Mouse (Mus musculus) c-Kit-positive CD71-positive TER-119-negative erythroid progenitor cells, embryonic 14.5 days (primary cell): ENCODE measurements around the gene Nynrin.

Source experiments
- DNase-seq: peaks from one replicate; pipeline ENCODE4 v3.0.0-alpha.2; 2013; ENCODE audit warnings: low read depth

Gene Nynrin

DNA sequence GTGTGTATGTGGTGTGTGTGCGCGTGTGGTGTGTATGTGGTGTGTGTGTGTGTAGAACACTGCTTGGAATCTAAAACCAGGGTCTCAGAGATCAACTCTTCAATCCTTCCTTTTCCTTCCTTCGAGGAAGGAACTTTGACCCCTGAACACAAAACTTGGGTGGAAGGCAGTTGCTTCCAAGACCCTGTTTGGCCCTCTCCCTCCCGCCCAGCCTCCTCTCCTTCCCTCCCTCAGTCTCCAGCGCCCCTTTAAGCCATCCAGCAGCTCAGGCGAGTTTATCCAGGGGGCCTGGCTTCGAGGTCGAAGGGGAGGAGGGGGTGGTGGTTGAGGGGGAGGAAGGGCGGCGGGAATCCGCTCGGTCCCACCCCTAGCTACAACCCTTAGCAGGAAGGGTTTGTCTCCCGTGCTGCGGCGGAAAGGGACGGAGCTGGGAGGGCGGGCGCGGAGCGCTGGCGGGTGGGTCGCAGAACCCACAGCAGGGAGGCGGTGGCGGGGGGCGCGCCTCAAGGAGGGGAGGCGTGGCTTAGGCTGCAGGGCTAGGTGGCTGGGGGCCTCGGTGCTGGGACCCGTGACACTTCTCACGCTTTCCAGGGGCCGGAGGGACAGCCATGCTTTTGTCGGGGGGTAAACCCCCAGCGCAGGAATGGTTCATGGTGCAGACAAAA, at the start of gene Nynrin:
TSS of gene Nynrin (plus strand) at position 390 of the 665 bp plus-strand sequence.
- DNase-seq = no peak

DNA sequence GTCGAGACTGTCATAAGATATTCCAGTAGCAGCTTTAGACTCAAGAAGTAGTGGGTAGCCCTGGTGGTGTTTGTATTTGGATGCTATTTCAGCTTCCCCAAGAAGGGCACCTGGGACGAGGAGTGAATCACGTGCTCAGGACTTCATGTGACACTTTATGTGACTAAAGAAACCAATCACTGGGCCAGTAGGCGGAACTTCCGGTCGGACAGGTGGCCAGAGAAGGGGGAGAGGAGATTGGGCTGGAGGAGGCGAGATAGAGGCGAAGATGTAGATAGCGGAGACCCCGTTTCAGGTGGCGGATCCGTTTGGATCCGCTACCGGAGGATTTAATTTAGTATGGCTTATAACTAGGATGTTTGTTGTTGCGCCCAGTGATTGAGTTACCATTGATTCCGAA, 38.9 kb upstream of the Nynrin start:
- DNase-seq = peak; percentile 55

- no peak for DNase-seq
Observed at GRCm38 (mm10) chr14:55815310-55815751, 38.5 kb upstream of the Nynrin start.

- no peak for DNase-seq
Observed at GRCm38 (mm10) chr14:55819845-55820405, 33.9 kb upstream of the Nynrin start.

- DNase-seq = no peak
Observed at GRCm38 (mm10) chr14:55820576-55820975, 33.2 kb upstream of the Nynrin start.

GRCm38 (mm10) chr14:55822435-55822990, 31.3 kb upstream of the Nynrin start:
- DNase-seq = peak; percentile 72

GRCm38 (mm10) chr14:55822991-55823762, 30.6 kb upstream of the Nynrin start, which contains the start of gene Nfatc4:
Nfatc4 (plus strand) TSS chr14:55823144.
- no peak for DNase-seq

GRCm38 (mm10) chr14:55824001-55824480, 29.8 kb upstream of the Nynrin start:
- DNase-seq = no peak

- DNase-seq = no peak
Observed at GRCm38 (mm10) chr14:55824481-55825215, 29.2 kb upstream of the Nynrin start.

DNA sequence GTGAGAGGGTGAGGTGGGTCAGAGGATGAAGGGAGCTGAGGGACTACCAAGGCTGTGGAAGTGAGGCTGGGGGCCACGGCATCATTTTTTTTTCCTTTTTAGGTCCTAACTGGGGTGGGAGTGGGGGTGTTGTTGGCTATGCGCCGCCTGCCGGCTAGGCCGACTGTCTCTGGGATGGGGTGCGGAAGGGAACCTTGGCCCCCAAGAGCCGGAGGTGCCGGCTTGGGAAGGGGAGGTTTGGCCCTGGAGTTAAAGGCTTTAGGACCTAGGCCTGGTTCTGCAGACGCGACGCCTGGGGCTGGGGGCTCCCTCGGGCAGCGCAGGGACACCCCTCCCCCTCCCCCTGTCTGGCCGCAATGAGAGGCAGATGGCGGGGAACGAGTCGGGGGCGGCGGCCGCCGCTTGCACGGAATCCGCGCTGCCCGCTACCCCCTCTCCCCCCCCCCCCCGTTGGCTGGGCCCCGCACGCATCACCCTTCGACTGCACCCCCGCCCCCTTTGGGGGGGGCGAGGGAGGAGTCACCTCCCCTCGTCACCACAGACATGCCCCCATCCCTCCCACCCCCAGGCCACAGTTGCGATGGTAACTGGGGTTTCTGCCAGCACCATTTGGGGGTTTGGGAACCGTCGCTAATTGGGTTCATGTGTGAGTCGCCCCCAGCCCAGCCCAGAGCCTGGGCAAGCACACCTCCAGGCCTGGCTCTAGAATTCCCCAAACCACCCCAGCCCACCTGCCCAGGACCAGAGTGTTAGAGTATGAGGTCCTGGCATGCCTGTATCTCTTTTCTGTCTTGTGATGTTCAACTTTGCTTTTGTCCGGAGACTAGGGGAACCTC, 28.4 kb upstream of the Nynrin start:
- DNase-seq = no peak

GRCm38 (mm10) chr14:55826142-55826541, 27.7 kb upstream of the Nynrin start:
- DNase-seq = no peak

GRCm38 (mm10) chr14:55826551-55827340, 27.1 kb upstream of the Nynrin start:
- DNase-seq = no peak

- no peak for DNase-seq
Observed at GRCm38 (mm10) chr14:55828716-55829263, 25.0 kb upstream of the Nynrin start.

GRCm38 (mm10) chr14:55829854-55830253, 24.0 kb upstream of the Nynrin start:
- DNase-seq = no peak

DNA sequence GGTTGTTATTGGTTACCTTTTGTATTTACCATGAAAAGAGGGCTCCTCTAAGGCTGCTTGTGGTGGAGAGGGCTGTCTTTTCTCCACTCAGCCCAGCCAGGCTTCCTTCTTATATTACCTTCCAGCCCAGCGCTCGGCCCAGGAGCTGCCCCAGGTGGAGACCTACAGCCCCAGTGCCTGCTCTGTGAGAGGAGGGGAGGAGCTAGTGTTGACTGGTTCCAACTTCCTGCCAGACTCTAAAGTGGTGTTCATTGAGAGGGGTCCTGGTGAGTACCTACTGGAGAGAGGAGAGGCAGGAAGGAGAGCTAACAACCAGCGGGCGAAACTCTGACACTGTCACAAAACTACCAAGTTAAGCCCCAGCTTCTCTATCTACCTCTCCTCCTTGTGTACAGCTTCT, 23.5 kb upstream of the Nynrin start:
- DNase-seq = no peak

GRCm38 (mm10) chr14:55833126-55833525, 20.7 kb upstream of the Nynrin start:
- no peak for DNase-seq

GRCm38 (mm10) chr14:55834808-55835533, 18.8 kb upstream of the Nynrin start:
- DNase-seq = no peak

- no peak for DNase-seq
Observed at GRCm38 (mm10) chr14:55838312-55838711, 15.5 kb upstream of the Nynrin start.

DNA sequence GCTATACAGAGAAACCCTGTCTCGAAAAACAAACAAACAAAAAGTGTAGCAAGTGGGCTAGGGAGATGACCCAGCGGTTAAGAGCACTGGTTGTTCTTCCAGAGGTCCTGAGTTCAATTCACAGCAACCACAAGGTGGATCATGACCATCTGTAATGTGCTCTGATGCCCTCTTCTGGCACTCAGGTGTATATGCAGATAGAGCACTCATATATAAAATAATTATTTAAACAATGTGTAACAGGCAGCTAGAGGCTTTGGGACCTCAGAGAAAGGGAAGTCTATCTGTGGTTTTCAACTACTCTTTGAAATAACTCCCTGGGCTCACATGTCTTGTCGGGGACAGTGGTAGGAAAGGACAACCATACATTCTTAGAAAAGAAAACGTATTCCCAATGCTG, 15.1 kb upstream of the Nynrin start:
- no peak for DNase-seq
